Mouse (Mus musculus) embryonic fibroblast, embryonic 13.5 days (primary cell): Measurements from ENCODE around the gene Gm9821.

Experiments used
- CTCF ChIP-seq: IDR thresholded peaks from 2 replicates; pipeline ENCODE4 v1.5.1; 2011; ENCODE audit warnings: mild to moderate bottlenecking, control low read depth, low read length, moderate library complexity, borderline replicate concordance; ENCODE audit not compliant: insufficient read depth
- POLR2A ChIP-seq: IDR thresholded peaks from 2 replicates; pipeline ENCODE4 v1.6.1; 2011; ENCODE audit warnings: low read depth, mild to moderate bottlenecking, control low read depth, low read length, moderate library complexity

DNA sequence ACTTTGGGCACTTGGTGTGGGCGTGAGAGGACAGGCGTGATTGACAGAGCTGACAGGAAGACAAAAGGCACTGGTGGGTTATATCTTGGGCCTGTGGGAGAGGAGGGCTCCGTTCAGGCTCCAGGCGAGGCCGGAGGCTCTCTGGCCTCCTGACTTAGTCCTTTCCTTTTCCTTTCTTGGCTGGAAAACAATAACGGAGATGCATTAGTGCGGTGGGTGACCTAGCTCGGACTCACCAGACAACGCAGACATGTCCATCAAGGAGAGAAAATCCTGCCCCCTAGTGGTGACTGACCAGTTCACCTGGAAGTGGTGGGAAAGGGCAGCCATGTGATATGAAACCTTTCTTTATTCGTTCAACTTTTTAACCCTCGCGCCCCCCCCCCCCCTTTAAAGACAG is 15.6 kb upstream of the Gm9821 start:
- TF ChIP-seq CTCF: peak; percentile 58; the same call in 1 of the 2 replicates
- no peak for TF ChIP-seq POLR2A
